Mouse (Mus musculus) E14TG2a.4 (cell line): Measurements from ENCODE around the gene Tmem234.

Experiments used
- CTCF ChIP-seq: conservative IDR thresholded peaks from 2 replicates; pipeline ENCODE4 v1.5.1; 2014; ENCODE audit warnings: low read length
- NANOG ChIP-seq: IDR thresholded peaks from 2 replicates; pipeline ENCODE4 v1.6.1; 2014; ENCODE audit warnings: borderline replicate concordance, low read length, mixed read lengths
- POU5F1 ChIP-seq: IDR thresholded peaks from 2 replicates; pipeline ENCODE4 v1.6.1; 2014; ENCODE audit warnings: low read length, borderline replicate concordance

- TF ChIP-seq CTCF (no peak), NANOG (no peak), POU5F1 (no peak)
Observed at GRCm38 (mm10) chr4:129571551-129572084, 28.9 kb upstream of the Tmem234 start.
